Mouse (Mus musculus) erythroblast, adult 5-6 weeks (primary cell): ENCODE measurements around the gene Epn2. TPM values are rescaled to one million over a fixed set of nuclear protein-coding genes. Genes with fewer than 3 reads are reported as not detected.

Experiments
- ATAC-seq: replicated peaks from 2 replicates; pipeline ENCODE4 v1.8.0; 2016; ENCODE audit warnings: moderate number of reproducible peaks, mild to moderate bottlenecking, moderate TSS enrichment, inconsistent platforms; ENCODE audit not compliant: poor library complexity, low FRiP score, severe bottlenecking
- total RNA-seq, 2 experiments: library from RNA; stranded (forward) in 1 of 2; stranded (reverse) in 1 of 2; fragments of 150-400 nt in 1 of 2; fragments of 200-764, 138-1000 nt in 1 of 2; gene quantifications; 2 replicates each; pipeline versions ENCODE4 v1.2.3 to v1.2.4; 2015 to 2017; ENCODE audit warnings: low replicate concordance in 2 of 2

The Epn2 gene
- not detected in 2 replicates for total RNA-seq (2015; ENCODE audit: low replicate concordance)
- total RNA-seq (2017; ENCODE audit: low replicate concordance): 2.0 TPM in 1 of 2 replicates, not detected in the other

GRCm38 (mm10) chr11:61578983-61579877, at the start of gene Epn2:
Epn2 (minus strand) TSS chr11:61579687.
- no peak for ATAC-seq

DNA sequence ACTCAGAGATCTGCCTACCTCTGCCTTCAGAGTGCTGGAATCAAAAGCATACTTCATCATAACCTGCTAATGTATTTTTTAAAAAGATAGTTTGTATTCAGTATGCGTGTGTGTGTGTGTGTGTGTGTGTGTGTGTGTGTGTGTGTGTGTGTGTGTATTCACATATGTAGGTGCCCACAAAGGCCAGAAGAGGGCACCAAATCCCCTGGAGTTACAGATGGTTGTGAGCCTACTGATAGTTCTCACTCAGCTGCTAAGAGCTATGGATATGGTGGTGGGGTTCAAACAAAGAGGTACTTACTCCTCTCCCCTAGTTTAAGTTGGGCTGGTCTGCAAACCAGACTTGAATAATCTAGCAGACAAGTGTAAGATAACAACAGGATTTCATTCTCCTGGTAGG, 47.0 kb upstream of the Epn2 start:
- no peak for ATAC-seq

DNA sequence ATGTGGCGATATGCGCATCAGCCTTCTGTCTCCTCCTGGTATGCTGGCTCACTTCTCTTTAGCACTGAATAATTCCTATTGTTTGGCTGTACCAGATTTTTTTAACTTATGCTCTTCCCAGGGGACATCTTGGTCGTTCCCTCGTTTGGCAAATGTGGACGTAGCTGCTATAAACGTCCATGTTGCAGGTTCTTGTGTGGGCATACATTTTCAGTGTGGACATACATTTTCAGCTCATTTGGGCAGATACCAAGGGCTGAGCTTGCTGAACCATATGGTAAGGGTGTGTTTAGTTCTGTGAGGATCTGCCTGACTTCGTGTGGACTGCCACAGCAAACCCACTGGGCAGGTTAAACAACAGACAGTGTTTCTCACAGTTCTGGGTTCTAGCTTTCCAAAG, 45.6 kb upstream of the Epn2 start:
- ATAC-seq: no peak

- ATAC-seq: no peak
Measured at GRCm38 (mm10) chr11:61620762-61621161, 41.3 kb upstream of the Epn2 start.

DNA sequence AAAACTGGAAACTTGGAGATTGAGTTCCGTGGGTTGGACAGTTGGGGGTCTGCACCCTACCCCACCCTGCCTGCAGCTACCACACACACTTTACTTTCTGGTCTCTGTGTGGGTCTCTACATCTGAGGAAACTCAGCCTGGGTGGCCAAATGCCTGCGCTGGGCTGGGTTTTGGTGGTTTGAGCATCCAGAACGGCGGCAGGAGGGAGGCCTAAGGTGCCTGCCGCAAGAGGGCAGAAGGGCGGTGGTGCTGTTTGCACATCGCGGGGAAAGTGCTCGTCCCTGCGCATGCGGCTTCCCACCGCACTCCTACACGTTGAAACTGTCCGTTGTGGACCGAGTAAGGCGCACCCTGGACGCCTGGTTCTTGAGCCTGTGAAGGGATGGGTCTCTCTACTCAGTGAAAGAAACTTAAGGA, 40.8 kb upstream of the Epn2 start:
- no peak for ATAC-seq

DNA sequence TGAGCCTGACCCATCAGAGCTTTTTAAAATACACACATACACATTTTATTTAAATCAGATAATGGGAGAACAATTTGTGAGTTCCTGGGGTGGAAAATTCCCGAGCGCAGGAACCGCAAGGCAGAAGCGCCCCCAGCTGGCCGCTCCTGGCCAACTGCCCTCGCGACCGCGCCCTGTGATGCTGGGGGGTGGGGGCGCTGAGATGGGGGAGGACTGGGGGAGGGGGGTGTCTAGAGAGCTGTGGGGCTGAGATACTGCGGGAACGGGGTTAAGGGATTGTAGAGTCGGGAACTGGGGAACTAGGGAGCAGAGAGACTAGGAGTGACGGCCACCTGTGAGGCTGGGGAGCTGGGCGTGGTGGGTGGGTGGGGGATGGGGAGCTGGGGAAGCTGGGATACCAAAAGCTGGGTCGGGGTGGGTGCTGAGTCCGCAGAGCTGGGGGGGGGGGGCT, 40.3 kb upstream of the Epn2 start:
- no peak for ATAC-seq

DNA sequence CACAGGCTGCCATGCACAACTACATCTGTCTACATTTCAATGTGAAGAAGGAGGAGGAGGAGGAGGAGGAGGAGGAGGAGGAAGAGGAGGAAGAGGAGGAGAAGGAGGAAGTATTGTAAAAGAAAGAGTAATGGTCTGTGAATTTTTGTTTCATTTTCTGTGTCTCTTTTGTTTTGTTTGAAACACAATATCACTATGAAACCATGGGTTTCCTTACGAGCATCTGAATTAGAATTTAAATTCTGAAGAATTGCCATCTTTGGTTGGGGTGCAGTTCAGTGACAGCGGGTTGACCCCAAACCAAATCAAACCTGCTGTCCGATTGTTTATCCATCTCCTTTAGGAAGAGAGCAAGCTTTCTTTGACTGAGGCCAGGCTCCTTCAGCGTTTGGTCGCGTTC, 39.9 kb upstream of the Epn2 start:
- no peak for ATAC-seq

DNA sequence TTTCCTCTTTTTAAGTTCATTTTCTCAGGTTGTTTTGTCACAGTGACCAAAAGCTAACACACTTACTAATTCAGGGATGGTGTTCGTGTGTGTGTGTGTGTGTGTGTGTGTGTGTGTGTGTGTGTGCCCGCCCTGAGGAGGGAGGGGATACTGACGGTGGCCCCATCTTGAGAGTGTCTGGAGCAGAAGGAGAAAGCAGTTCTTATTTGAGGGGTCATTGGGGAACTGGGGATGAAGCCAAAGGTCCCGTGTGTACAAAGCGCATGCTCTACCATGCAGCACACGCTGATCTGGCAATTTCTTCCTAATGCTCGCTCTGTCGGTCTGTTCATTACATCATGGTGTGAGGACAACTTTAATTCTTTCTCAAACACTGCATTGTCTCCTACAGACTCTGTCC, 39.1 kb upstream of the Epn2 start:
- ATAC-seq: no peak

GRCm38 (mm10) chr11:61618131-61618530, 38.6 kb upstream of the Epn2 start:
- no peak for ATAC-seq

- no peak for ATAC-seq
Measured at GRCm38 (mm10) chr11:61617293-61617975, 37.9 kb upstream of the Epn2 start.

DNA sequence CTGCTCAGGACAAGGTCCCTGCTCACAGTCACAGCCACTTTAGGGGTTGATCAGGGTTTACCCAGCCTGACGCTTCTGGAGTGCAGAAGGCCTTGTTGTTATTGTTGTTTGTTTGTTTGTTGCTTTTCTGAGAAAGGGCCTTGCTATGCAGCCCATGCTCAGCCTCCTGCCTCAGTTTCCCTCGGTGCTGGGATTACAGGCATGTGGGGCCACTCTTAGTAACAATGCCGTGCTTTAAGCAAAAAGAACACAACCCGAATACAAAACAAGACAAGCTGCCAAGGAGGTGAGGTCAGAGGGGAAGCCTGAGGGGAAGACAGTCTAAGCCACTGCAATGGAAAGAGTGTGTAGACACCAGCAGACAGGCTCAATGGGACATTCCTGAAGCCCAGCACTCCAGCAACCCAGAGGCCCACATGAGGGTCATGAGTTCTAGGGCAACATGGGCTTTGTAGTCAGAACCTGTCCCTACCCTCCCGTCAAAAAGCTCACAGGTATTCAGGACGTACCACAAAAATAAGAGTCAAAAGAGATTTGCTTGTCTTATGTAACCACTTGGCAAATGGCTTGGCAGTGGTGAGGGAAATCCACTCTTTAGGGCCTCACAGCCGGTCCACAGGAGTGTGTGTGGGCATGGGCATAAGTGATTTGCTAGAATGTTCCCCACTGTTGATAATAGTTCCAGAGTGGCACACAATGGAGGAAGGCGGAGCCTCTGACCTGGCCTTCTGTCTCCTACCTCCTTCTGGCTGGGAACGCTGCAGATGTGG, 37.2 kb upstream of the Epn2 start:
- no peak for ATAC-seq

- no peak for ATAC-seq
Measured at GRCm38 (mm10) chr11:61615686-61616522, 36.4 kb upstream of the Epn2 start.

GRCm38 (mm10) chr11:61614401-61614800, 34.9 kb upstream of the Epn2 start:
- no peak for ATAC-seq

DNA sequence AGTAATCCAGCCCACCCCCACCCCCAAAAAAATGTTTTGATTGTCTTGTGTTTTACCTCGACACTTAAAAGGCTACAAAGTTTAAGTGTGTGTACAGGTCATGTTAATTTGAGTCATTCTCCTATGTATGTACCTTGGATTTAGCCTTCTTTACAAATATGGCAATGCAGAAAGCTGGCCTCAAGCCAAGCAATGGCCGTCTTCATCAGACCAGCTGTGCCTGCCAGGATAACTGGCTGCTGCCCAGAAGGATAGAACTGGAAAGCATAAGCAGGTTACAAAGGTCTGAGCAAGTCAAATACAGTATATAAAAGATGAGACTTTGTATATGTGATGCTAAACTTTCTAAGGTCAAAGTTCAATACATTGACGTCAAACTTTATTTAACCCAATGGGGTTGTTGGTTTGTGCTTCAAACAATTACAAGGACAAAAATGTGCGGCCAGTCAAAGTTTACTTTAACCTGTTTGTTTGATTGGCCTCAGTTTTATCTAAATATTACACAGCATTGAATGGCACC, 32.7 kb upstream of the Epn2 start:
- ATAC-seq: no peak

DNA sequence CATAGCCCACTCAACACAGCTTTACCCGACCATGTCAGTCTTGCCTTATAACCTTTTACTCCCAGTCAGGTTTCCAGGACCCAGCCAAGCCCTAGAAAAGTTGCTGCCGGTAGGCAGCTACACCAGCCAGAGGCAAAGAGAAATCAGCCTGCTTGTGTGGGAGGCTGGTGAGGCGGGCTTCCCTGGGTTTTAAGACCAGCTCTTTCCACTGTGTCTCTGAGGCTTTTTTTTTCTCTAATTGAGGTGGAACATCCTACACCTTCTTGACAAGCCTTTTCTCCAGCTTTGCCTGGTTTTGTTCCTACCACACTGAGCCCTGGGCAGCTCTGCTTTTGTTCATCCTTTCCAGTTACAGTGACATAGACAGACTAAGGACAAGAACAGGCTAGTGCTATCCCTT, 31.7 kb upstream of the Epn2 start:
- ATAC-seq: no peak

DNA sequence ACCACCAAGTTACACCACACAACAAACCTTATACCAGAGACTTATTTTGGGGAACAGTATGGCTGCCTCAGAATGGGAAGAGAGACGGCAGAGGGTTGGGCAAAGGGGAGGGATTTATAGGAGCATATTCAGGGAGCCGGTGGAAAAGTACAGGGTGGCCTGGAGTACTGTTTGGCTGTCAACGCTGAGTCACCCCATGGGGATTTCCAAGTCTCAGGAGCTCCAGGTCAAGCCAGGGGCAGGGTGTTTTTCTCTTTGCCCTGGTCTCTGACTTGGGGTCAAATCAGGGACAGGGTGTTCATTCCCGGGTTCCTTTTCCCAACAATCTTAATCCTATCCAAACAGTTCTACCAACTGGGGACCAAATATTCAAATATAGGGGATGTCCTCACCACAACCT, 28.6 kb upstream of the Epn2 start:
- ATAC-seq: no peak

GRCm38 (mm10) chr11:61602705-61603104, 23.2 kb upstream of the Epn2 start:
- ATAC-seq: no peak

DNA sequence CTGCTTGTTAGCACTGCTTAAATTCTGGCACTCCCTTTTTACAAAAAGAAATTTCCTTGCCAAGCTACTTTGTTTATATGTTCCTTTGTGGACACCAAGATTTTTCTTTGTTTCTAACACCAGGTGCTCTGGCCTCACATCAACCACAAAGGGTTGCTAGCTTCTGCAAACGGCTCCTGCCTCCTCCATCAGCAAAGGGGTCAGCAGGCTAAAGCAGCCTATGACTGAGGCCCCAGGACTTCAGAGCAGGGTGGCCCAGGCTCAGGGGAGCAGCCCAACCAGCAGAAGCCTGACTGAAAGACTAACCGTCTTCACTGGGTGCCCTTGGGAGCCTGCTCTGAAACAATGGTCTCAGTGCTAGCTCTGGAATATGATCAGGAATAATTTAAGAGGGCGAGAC, 22.0 kb upstream of the Epn2 start:
- ATAC-seq: no peak

GRCm38 (mm10) chr11:61598367-61598766, 18.9 kb upstream of the Epn2 start:
- no peak for ATAC-seq
